Mouse (Mus musculus) erythroblast, embryonic 14.5 days (primary cell): ENCODE measurements around the gene Prpsap1.

ENCODE experiments used
- GATA1 ChIP-seq: IDR thresholded peaks from 2 replicates; pipeline ENCODE4 v1.6.1; 2012; ENCODE audit warnings: low read length, inconsistent platforms, mixed read lengths
- TAL1 ChIP-seq: IDR thresholded peaks from 3 replicates; pipeline ENCODE4 v1.6.1; 2012; ENCODE audit warnings: low read length, inconsistent platforms, mixed read lengths

DNA sequence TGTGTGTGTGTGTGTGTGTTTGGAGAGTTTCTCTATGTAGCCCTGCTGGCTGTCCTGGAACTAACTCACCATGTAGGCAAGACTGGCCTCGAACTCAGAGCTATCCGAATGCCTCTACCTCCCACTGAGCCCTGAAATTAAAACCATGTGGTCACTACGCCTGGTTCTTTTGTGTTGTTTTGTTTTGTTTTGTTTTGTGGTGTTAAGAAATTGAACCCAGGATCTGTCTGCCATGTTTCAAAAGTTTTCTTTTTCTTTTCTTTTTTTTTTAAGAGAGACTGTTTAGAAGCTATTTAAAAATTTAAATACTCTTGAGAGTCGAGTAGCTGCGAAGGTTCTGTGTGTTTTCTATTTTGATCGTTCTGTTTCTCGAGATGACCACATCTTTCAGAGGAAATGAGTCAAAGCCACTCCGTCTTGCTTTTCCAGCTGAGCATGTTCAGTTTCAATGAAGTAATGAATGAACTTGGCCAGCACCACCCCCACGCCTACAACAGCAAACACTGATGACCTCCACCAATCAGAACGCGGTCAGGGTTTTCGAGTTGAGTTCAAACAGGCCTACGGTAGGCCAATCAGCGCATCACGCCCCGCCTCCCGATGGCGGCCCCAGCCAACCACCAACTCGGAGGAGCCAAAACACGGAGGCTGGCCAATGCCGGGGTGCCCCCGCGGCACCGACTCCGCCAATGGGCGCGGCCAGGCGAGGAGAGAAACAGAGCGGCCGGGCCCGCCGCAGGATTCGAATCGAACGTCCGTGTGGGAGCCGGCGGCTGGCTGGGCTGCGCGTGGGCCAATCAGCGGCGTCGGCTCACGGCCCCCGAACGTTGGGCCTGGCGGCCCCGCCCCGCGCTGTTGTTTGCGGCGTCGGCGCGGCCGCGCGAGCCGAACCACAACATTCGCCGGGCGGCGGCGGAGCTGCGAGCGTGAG lies 60.4 kb downstream of the Prpsap1 start, which contains the start of gene Ubald2:
- TF ChIP-seq GATA1 (no peak), TAL1 (no peak)
